Mouse (Mus musculus) MEL (cell line): Measurements from ENCODE around the gene Efna5.

Source experiments
- CTCF ChIP-seq, 3 experiments: IDR thresholded peaks in 2 of 3; conservative IDR thresholded peaks in 1 of 3; 2 replicates each; pipeline ENCODE4 v1.5.1; 2011 to 2012; ENCODE audit warnings: low read length in 3 of 3, low read depth in 2 of 3, mild to moderate bottlenecking in 2 of 3, improper control_type of control experiment in 1 of 3, inconsistent platforms in 1 of 3, mixed read lengths in 1 of 3, moderate library complexity in 1 of 3; ENCODE audit not compliant: control insufficient read depth in 1 of 3, insufficient read depth in 1 of 3, poor library complexity in 1 of 3, severe bottlenecking in 1 of 3
- EP300 ChIP-seq, 2 experiments: IDR thresholded peaks; 2 replicates each; pipeline ENCODE4 v1.6.1; 2011; ENCODE audit warnings: improper control_type of control experiment in 2 of 2, low read length in 2 of 2, low read depth in 1 of 2, mild to moderate bottlenecking in 1 of 2
- MYC ChIP-seq: IDR thresholded peaks from 2 replicates; pipeline ENCODE4 v1.6.1; 2011; ENCODE audit warnings: low read depth, mild to moderate bottlenecking, low read length, improper control_type of control experiment, moderate library complexity
- TAL1 ChIP-seq: IDR thresholded peaks from 2 replicates; pipeline ENCODE4 v1.6.1; 2012; ENCODE audit warnings: mild to moderate bottlenecking, inconsistent platforms, low read length, moderate library complexity, mixed read lengths
- ZKSCAN1 ChIP-seq: IDR thresholded peaks from 2 replicates; pipeline ENCODE4 v1.6.1; 2012; ENCODE audit warnings: low read depth, mild to moderate bottlenecking, inconsistent platforms, low read length, improper control_type of control experiment, moderate library complexity

- no peak for TF ChIP-seq EP300 (IDR thresholded peaks at IDR 0.05; ENCODE audit: low read depth in 1 of 2, low read length in 2 of 2)
- no peak for TF ChIP-seq CTCF (IDR thresholded peaks at IDR 0.05 in 2 of 3, conservative IDR thresholded peaks at IDR 0.05 in 1 of 3; ENCODE audit: control insufficient read depth in 1 of 3, insufficient read depth in 1 of 3, low read depth in 2 of 3, low read length in 3 of 3, poor library complexity in 1 of 3, severe bottlenecking in 1 of 3)
- no peak for TF ChIP-seq ZKSCAN1
- no peak for TF ChIP-seq TAL1
- no peak for TF ChIP-seq MYC
Measured at GRCm38 (mm10) chr17:62784274-62785171, 96.6 kb downstream of the Efna5 start.
